Mouse (Mus musculus): ENCODE results near the gene Gucy2d. TPM values are rescaled to one million over a fixed set of nuclear protein-coding genes. Genes with fewer than 3 reads are reported as not detected.

Gene Gucy2d
- total and polyA plus RNA-seq, 3 experiments, result 0.05 TPM; not detected in 2

DNA sequence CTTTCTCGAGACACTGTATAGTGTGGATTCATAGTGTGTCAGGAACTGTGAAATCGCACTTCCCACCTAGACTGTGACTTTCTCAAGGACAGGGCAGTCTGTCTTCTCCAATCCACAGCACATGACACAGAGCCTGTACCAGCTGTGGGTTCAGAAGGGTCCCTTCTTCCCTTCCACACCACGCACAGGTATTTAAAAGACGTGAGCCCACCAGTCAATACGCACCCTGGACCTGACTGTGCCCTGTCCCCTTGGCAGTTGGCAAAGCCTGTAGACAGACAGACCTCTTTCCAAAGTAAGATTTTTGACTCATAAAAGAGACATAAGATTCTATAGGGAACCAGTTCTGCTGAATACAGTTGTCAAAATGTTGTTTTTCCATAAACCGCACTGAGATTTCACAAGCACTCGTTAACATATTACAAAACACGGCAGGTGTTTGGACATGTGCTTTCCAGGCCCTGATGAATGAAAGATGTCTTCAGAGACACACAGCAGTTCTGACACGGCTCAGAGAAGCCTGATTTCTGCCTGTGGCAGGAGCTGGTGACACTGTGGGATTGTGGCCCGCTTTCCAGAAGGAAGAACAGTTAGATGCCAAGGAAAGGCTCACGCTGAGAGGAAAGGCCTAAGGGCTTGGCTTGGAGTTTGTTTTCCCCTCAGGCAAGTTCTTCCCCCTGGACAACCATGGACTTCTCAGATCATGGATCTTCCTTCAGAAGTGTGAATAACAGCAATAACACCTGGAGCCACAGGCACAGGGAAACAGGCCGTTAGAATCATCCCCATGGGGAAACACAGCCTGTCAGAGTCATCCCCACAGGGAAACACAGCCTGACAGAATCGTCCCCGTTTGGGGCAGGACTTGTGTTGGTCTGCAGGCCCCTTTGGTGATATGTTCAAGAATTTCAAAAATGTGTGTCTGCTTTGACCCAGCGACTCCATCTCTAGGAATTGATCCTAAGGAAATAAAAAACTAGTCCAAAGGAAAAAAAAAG, 71.0 kb downstream of the Gucy2d start:
- no peak for DNase-seq (ENCODE audit: low spot score)
- Histone ChIP-seq H3K36me3 (replicated peaks) (no peaks in the 10 kb centered on the region), H3K9me3 (replicated peaks) (no peaks in the 10 kb centered on the region), H3K4me1 (ENCODE audit: insufficient read depth, low read depth, low read length) (no peaks in the 10 kb centered on the region), H3K27me3 (ENCODE audit: insufficient read depth, low read length) (no peaks in the 10 kb centered on the region; the same call in 1 of the 2 replicates), H3K4me3 (ENCODE audit: low read depth, low read length) (no peak overlapping the region)
- TF ChIP-seq GATA1 (IDR thresholded peaks at IDR 0.05; ENCODE audit: borderline replicate concordance, low read length) (no peak), GATA2 (IDR thresholded peaks at IDR 0.05; ENCODE audit: borderline replicate concordance, low read depth, low read length) (no peak), CTCF (IDR thresholded peaks at IDR 0.05; ENCODE audit: low read depth, low read length) (no peak), TAL1 (conservative IDR thresholded peaks at IDR 0.05; ENCODE audit: low read depth, low read length) (no peak), POLR2AphosphoS5 (IDR thresholded peaks at IDR 0.05; ENCODE audit: insufficient replicate concordance, low read depth, low read length) (no peak)
- no peak for ATAC-seq (ENCODE audit: extremely low read depth, insufficient number of reproducible peaks, low FRiP score, poor library complexity, severe bottlenecking)

DNA sequence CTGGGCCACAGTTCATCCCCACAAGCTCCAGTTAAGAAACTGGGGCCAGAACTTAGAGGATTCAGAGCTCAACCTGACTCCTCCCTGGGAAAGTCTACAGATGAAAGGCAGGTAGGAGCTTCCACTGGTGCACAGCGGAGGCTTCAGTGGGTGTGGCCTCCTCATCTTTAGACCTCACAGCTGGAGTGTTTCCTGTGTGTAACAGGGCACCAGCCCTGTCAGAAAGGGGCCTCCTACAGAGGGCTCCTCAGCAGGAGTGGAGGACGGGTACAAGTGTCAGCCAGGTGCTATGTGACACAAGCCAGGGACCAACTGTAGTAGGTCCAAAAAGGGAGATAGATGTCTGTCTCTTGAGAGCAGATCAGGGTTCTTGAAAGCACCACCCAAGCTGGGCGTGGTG, 73.0 kb downstream of the Gucy2d start:
- H3K36me3 ChIP-seq (replicated peaks), result no peaks in the 10 kb centered on the region
- no peak for DNase-seq (ENCODE audit: low spot score)
- H3K4me1 ChIP-seq (ENCODE audit: insufficient read depth, low read depth, low read length), result no peaks in the 10 kb centered on the region
- H3K9me3 ChIP-seq (replicated peaks), result no peaks in the 10 kb centered on the region
- no peak overlapping the region for H3K4me3 ChIP-seq (ENCODE audit: low read depth, low read length)
- ATAC-seq (ENCODE audit: extremely low read depth, insufficient number of reproducible peaks, low FRiP score, poor library complexity, severe bottlenecking), result no peak
- H3K27me3 ChIP-seq (ENCODE audit: insufficient read depth, low read length), result no peaks in the 10 kb centered on the region; the same call in 1 of the 2 replicates
- TF ChIP-seq POLR2AphosphoS5 (IDR thresholded peaks at IDR 0.05; ENCODE audit: insufficient replicate concordance, low read depth, low read length) (no peak), GATA2 (IDR thresholded peaks at IDR 0.05; ENCODE audit: borderline replicate concordance, low read depth, low read length) (no peak), TAL1 (conservative IDR thresholded peaks at IDR 0.05; ENCODE audit: low read depth, low read length) (no peak), GATA1 (IDR thresholded peaks at IDR 0.05; ENCODE audit: borderline replicate concordance, low read length) (no peak), CTCF (IDR thresholded peaks at IDR 0.05; ENCODE audit: low read depth, low read length) (no peak)

DNA sequence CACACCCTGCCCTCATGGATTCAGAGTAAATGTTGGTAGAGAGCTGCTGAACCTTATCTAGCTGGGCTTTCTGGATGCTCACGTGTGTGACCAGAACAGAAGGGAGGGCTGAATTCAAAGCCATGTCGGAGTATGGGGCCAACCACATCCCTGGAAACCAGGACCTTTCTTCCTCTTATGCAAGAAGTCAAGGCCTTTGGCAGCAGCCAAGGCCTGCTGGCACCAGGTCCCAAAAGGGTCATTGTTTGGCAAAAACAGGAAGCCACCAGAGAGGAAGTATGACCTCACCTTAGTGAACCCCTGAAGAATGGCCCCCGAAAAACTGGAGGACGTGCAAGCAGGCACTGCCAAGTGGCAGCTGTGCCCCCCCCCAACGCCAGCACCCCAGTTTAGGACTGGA, 82.4 kb downstream of the Gucy2d start:
- Histone ChIP-seq H3K36me3 (replicated peaks) (no peaks in the 10 kb centered on the region), H3K27me3 (ENCODE audit: insufficient read depth, low read length) (peaks cover 3% of the 10 kb centered on the region), H3K4me1 (ENCODE audit: insufficient read depth, low read depth, low read length) (peaks cover 8% of the 10 kb centered on the region), H3K4me3 (ENCODE audit: low read depth, low read length) (no peak overlapping the region), H3K9me3 (replicated peaks) (no peaks in the 10 kb centered on the region)
- no peak for DNase-seq (ENCODE audit: low spot score)
- no peak for ATAC-seq (ENCODE audit: extremely low read depth, insufficient number of reproducible peaks, low FRiP score, poor library complexity, severe bottlenecking)
- TF ChIP-seq GATA1 (IDR thresholded peaks at IDR 0.05; ENCODE audit: borderline replicate concordance, low read length) (no peak), CTCF (IDR thresholded peaks at IDR 0.05; ENCODE audit: low read depth, low read length) (no peak), GATA2 (IDR thresholded peaks at IDR 0.05; ENCODE audit: borderline replicate concordance, low read depth, low read length) (no peak), POLR2AphosphoS5 (IDR thresholded peaks at IDR 0.05; ENCODE audit: insufficient replicate concordance, low read depth, low read length) (no peak), TAL1 (conservative IDR thresholded peaks at IDR 0.05; ENCODE audit: low read depth, low read length) (no peak)

GRCm38 (mm10) chr7:98523070-98523812, 83.0 kb downstream of the Gucy2d start:
- Histone ChIP-seq H3K27me3 (ENCODE audit: insufficient read depth, low read length) (peaks cover 3% of the 10 kb centered on the region), H3K4me1 (ENCODE audit: insufficient read depth, low read depth, low read length) (peaks cover 8% of the 10 kb centered on the region), H3K4me3 (ENCODE audit: low read depth, low read length) (no peak overlapping the region), H3K36me3 (replicated peaks) (no peaks in the 10 kb centered on the region), H3K9me3 (replicated peaks) (no peaks in the 10 kb centered on the region)
- no peak for DNase-seq (ENCODE audit: low spot score)
- TF ChIP-seq TAL1 (conservative IDR thresholded peaks at IDR 0.05; ENCODE audit: low read depth, low read length), result no peak
- TF ChIP-seq CTCF (IDR thresholded peaks at IDR 0.05; ENCODE audit: low read depth, low read length), result no peak
- no peak for TF ChIP-seq GATA2 (IDR thresholded peaks at IDR 0.05; ENCODE audit: borderline replicate concordance, low read depth, low read length)
- no peak for TF ChIP-seq POLR2AphosphoS5 (IDR thresholded peaks at IDR 0.05; ENCODE audit: insufficient replicate concordance, low read depth, low read length)
- TF ChIP-seq GATA1 (IDR thresholded peaks at IDR 0.05; ENCODE audit: borderline replicate concordance, low read length), result no peak
- no peak for ATAC-seq (ENCODE audit: extremely low read depth, insufficient number of reproducible peaks, low FRiP score, poor library complexity, severe bottlenecking)

DNA sequence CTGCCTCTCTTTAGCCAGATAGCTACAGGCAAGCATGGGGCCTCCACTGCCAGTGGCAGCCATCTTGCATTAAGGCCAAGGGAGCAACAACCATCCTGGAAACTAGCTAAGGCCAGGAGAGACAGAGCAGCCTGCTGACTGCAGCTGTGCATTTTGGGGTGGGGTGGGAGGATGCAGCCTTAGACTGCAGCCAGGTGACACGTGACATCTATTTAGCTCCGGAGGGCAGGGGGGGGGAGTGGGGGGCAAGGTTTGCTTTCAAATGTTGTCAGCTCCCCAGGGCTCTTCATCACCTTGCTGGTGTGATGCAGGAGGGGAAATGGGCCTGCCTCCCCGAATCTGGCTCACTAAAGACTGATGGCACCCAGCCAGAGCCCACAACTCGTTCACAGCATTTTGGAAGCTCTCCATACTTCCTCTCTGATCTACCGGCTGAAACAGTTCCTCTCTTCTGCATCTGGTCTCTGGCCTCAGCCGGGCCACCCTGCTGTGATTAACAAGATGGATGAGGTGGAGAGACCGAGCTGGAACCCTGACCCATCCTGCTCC, 83.7 kb downstream of the Gucy2d start:
- H3K27me3 ChIP-seq (ENCODE audit: insufficient read depth, low read length), result peaks cover 3% of the 10 kb centered on the region
- ATAC-seq (ENCODE audit: extremely low read depth, insufficient number of reproducible peaks, low FRiP score, poor library complexity, severe bottlenecking) (no peak), DNase-seq (ENCODE audit: low spot score) (no peak)
- no peaks in the 10 kb centered on the region for H3K9me3 ChIP-seq (replicated peaks)
- no peak overlapping the region for H3K4me3 ChIP-seq (ENCODE audit: low read depth, low read length)
- H3K4me1 ChIP-seq (ENCODE audit: insufficient read depth, low read depth, low read length), result peaks cover 8% of the 10 kb centered on the region
- H3K36me3 ChIP-seq (replicated peaks), result no peaks in the 10 kb centered on the region
- TF ChIP-seq CTCF (IDR thresholded peaks at IDR 0.05; ENCODE audit: low read depth, low read length), result no peak
- no peak for TF ChIP-seq GATA1 (IDR thresholded peaks at IDR 0.05; ENCODE audit: borderline replicate concordance, low read length)
- TF ChIP-seq TAL1 (conservative IDR thresholded peaks at IDR 0.05; ENCODE audit: low read depth, low read length), result no peak
- TF ChIP-seq GATA2 (IDR thresholded peaks at IDR 0.05; ENCODE audit: borderline replicate concordance, low read depth, low read length), result no peak
- TF ChIP-seq POLR2AphosphoS5 (IDR thresholded peaks at IDR 0.05; ENCODE audit: insufficient replicate concordance, low read depth, low read length), result no peak
